Mouse (Mus musculus) ZHBTc4 (cell line): Measurements from ENCODE around the gene Cnn3.
A peak's percentile ranks its signal among the peaks of the same experiment; 100 is the strongest.

Experiments
- DNase-seq: peaks from one replicate; pipeline ENCODE4 v3.0.0-alpha.2; 2011; ENCODE audit warnings: low read depth, low spot score

Cnn3 gene

GRCm38 (mm10) chr3:121418251-121418601 lies 8.1 kb upstream of the Cnn3 start:
- DNase-seq: peak; percentile 47

GRCm38 (mm10) chr3:121418850-121419435 lies 7.4 kb upstream of the Cnn3 start:
- peak; percentile 96 for DNase-seq

- peak; percentile 56 for DNase-seq
Observed at GRCm38 (mm10) chr3:121422405-121422804, 3.9 kb upstream of the Cnn3 start.

GRCm38 (mm10) chr3:121426621-121427519 lies 573 bp downstream of the Cnn3 start:
- DNase-seq: peak; percentile 90

- DNase-seq: peak; percentile 86
Observed at GRCm38 (mm10) chr3:121427520-121427908, 1.2 kb downstream of the Cnn3 start.

GRCm38 (mm10) chr3:121428230-121428629 lies 1.9 kb downstream of the Cnn3 start:
- peak; percentile 76 for DNase-seq

GRCm38 (mm10) chr3:121428696-121429259 lies 2.5 kb downstream of the Cnn3 start:
- peak; percentile 87 for DNase-seq

- no peak for DNase-seq
Observed at GRCm38 (mm10) chr3:121429469-121429868, 3.2 kb downstream of the Cnn3 start.

GRCm38 (mm10) chr3:121430289-121430936 lies 4.1 kb downstream of the Cnn3 start:
- peak; percentile 91 for DNase-seq

GRCm38 (mm10) chr3:121433359-121433758 lies 7.1 kb downstream of the Cnn3 start:
- no peak for DNase-seq

- no peak for DNase-seq
Observed at GRCm38 (mm10) chr3:121433968-121434533, 7.8 kb downstream of the Cnn3 start.

- no peak for DNase-seq
Observed at GRCm38 (mm10) chr3:121435296-121435695, 9.0 kb downstream of the Cnn3 start.

GRCm38 (mm10) chr3:121437070-121437469 lies 10.8 kb downstream of the Cnn3 start:
- no peak for DNase-seq

GRCm38 (mm10) chr3:121437996-121438395 lies 11.7 kb downstream of the Cnn3 start:
- no peak for DNase-seq

- no peak for DNase-seq
Observed at GRCm38 (mm10) chr3:121439623-121440161, 13.4 kb downstream of the Cnn3 start.

- peak; percentile 42 for DNase-seq
Observed at GRCm38 (mm10) chr3:121441504-121441903, 15.2 kb downstream of the Cnn3 start.

GRCm38 (mm10) chr3:121442288-121442687 lies 16.0 kb downstream of the Cnn3 start:
- DNase-seq: no peak

GRCm38 (mm10) chr3:121443861-121444271 lies 17.6 kb downstream of the Cnn3 start:
- peak; percentile 60 for DNase-seq

- no peak for DNase-seq
Observed at GRCm38 (mm10) chr3:121444414-121444813, 18.1 kb downstream of the Cnn3 start.

- DNase-seq: no peak
Observed at GRCm38 (mm10) chr3:121446454-121446853, 20.2 kb downstream of the Cnn3 start.

GRCm38 (mm10) chr3:121448029-121448468 lies 21.8 kb downstream of the Cnn3 start:
- no peak for DNase-seq
